Mouse (Mus musculus): ENCODE data around the gene Tbc1d1. TPM values are rescaled to one million over a fixed set of nuclear protein-coding genes. Genes with fewer than 3 reads are reported as not detected.

The Tbc1d1 gene
- total and polyA plus RNA-seq, 2 experiments from 2014 or later: 5.9 to 20.5 TPM

GRCm38 (mm10) chr5:64243666-64244065, 87.6 kb downstream of the Tbc1d1 start:
- ATAC-seq: no peak

GRCm38 (mm10) chr5:64244283-64244682, 88.2 kb downstream of the Tbc1d1 start:
- Histone ChIP-seq H3K4me1 (ENCODE audit: insufficient read depth) (no peaks in the 10 kb centered on the region), H3K27me3 (ENCODE audit: insufficient read depth, low read length) (no peaks in the 10 kb centered on the region), H3K4me3 (ENCODE audit: low read depth, low read length) (no peak overlapping the region), H3K9me3 (ENCODE audit: low read length) (no peaks in the 10 kb centered on the region), H3K27ac (ENCODE audit: low read depth, low read length) (no peak overlapping the region), H3K4me2 (ENCODE audit: low read depth) (no peak overlapping the region), H3K36me3 (ENCODE audit: insufficient read depth) (no peaks in the 10 kb centered on the region), H3K9ac (no peak overlapping the region)
- WGBS: 47% methylated on average over 3 of the region's 3 CpGs
- DNase-seq (no peak), ATAC-seq (no peak)
- no peak for TF ChIP-seq CTCF (IDR thresholded peaks at IDR 0.05; ENCODE audit: low read depth)

More at GRCm38 (mm10) chr5:64243666-64244065, 87.6 kb downstream of the Tbc1d1 start:
- no peaks in the 10 kb centered on the region for H3K4me1 ChIP-seq (ENCODE audit: insufficient read depth)
- no peaks in the 10 kb centered on the region for H3K27me3 ChIP-seq (ENCODE audit: insufficient read depth, low read length)
- no peak overlapping the region for H3K27ac ChIP-seq (ENCODE audit: low read depth, low read length)
- no peak overlapping the region for H3K4me3 ChIP-seq (ENCODE audit: low read depth, low read length)
- no peaks in the 10 kb centered on the region for H3K9me3 ChIP-seq (ENCODE audit: low read length)
- no peaks in the 10 kb centered on the region for H3K36me3 ChIP-seq (ENCODE audit: insufficient read depth)
- 49% methylated on average over 6 of the region's 6 CpGs for WGBS
- no peak overlapping the region for H3K9ac ChIP-seq
- TF ChIP-seq CTCF (IDR thresholded peaks at IDR 0.05; ENCODE audit: low read depth): no peak
- DNase-seq: no peak
- no peak overlapping the region for H3K4me2 ChIP-seq (ENCODE audit: low read depth)

- no peak for ATAC-seq
- no peak for TF ChIP-seq CTCF (IDR thresholded peaks at IDR 0.05; ENCODE audit: low read depth)
- Histone ChIP-seq H3K36me3 (ENCODE audit: insufficient read depth) (no peaks in the 10 kb centered on the region), H3K9me3 (ENCODE audit: low read length) (no peaks in the 10 kb centered on the region), H3K4me2 (ENCODE audit: low read depth) (no peak overlapping the region), H3K27ac (ENCODE audit: low read depth, low read length) (no peak overlapping the region), H3K9ac (no peak overlapping the region), H3K27me3 (ENCODE audit: insufficient read depth, low read length) (no peaks in the 10 kb centered on the region), H3K4me3 (ENCODE audit: low read depth, low read length) (no peak overlapping the region), H3K4me1 (ENCODE audit: insufficient read depth) (no peaks in the 10 kb centered on the region)
- no peak for DNase-seq
- 19% methylated on average over 5 of the region's 5 CpGs for WGBS
Measured at GRCm38 (mm10) chr5:64244745-64245144, 88.6 kb downstream of the Tbc1d1 start.

GRCm38 (mm10) chr5:64251435-64251834, 95.3 kb downstream of the Tbc1d1 start:
- Histone ChIP-seq H3K36me3 (ENCODE audit: insufficient read depth) (no peaks in the 10 kb centered on the region), H3K4me1 (ENCODE audit: insufficient read depth) (no peaks in the 10 kb centered on the region), H3K4me2 (ENCODE audit: low read depth) (no peak overlapping the region), H3K27me3 (ENCODE audit: insufficient read depth, low read length) (no peaks in the 10 kb centered on the region), H3K4me3 (ENCODE audit: low read depth, low read length) (no peak overlapping the region), H3K27ac (ENCODE audit: low read depth, low read length) (no peak overlapping the region), H3K9me3 (ENCODE audit: low read length) (no peaks in the 10 kb centered on the region), H3K9ac (no peak overlapping the region)
- no peak for ATAC-seq
- 72% methylated on average over 5 of the region's 5 CpGs for WGBS
- DNase-seq: no peak
- no peak for TF ChIP-seq CTCF (IDR thresholded peaks at IDR 0.05; ENCODE audit: low read depth)

GRCm38 (mm10) chr5:64254278-64254677, 98.2 kb downstream of the Tbc1d1 start:
- DNase-seq (no peak), ATAC-seq (no peak)
- Histone ChIP-seq H3K9ac (no peak overlapping the region), H3K4me2 (ENCODE audit: low read depth) (no peak overlapping the region), H3K9me3 (ENCODE audit: low read length) (no peaks in the 10 kb centered on the region), H3K4me1 (ENCODE audit: insufficient read depth) (no peaks in the 10 kb centered on the region), H3K4me3 (ENCODE audit: low read depth, low read length) (no peak overlapping the region), H3K27ac (ENCODE audit: low read depth, low read length) (no peak overlapping the region), H3K27me3 (ENCODE audit: insufficient read depth, low read length) (no peaks in the 10 kb centered on the region), H3K36me3 (ENCODE audit: insufficient read depth) (no peaks in the 10 kb centered on the region)
- TF ChIP-seq CTCF (IDR thresholded peaks at IDR 0.05; ENCODE audit: low read depth): no peak
- WGBS: 31% methylated on average over 3 of the region's 3 CpGs

- H3K9ac ChIP-seq: no peak overlapping the region
- TF ChIP-seq CTCF (IDR thresholded peaks at IDR 0.05; ENCODE audit: low read depth): no peak
- no peak overlapping the region for H3K4me3 ChIP-seq (ENCODE audit: low read depth, low read length)
- no peaks in the 10 kb centered on the region for H3K9me3 ChIP-seq (ENCODE audit: low read length)
- H3K27ac ChIP-seq (ENCODE audit: low read depth, low read length): no peak overlapping the region
- WGBS: 48% methylated on average over 6 of the region's 6 CpGs
- H3K4me1 ChIP-seq (ENCODE audit: insufficient read depth): no peaks in the 10 kb centered on the region
- H3K27me3 ChIP-seq (ENCODE audit: insufficient read depth, low read length): no peaks in the 10 kb centered on the region
- no peak overlapping the region for H3K4me2 ChIP-seq (ENCODE audit: low read depth)
- ATAC-seq (no peak), DNase-seq (no peak)
- no peaks in the 10 kb centered on the region for H3K36me3 ChIP-seq (ENCODE audit: insufficient read depth)
Measured at GRCm38 (mm10) chr5:64254988-64255387, 98.9 kb downstream of the Tbc1d1 start.

- no peaks in the 10 kb centered on the region for H3K27me3 ChIP-seq (ENCODE audit: insufficient read depth, low read length)
- DNase-seq: no peak
- no peaks in the 10 kb centered on the region for H3K36me3 ChIP-seq (ENCODE audit: insufficient read depth)
- TF ChIP-seq CTCF (IDR thresholded peaks at IDR 0.05; ENCODE audit: low read depth): no peak
- 66% methylated on average over 11 of the region's 11 CpGs for WGBS
- H3K9me3 ChIP-seq (ENCODE audit: low read length): no peaks in the 10 kb centered on the region
- H3K4me3 ChIP-seq (ENCODE audit: low read depth, low read length): no peak overlapping the region
- no peak overlapping the region for H3K4me2 ChIP-seq (ENCODE audit: low read depth)
- peak; percentile 36 for ATAC-seq
- no peak overlapping the region for H3K27ac ChIP-seq (ENCODE audit: low read depth, low read length)
- H3K4me1 ChIP-seq (ENCODE audit: insufficient read depth): no peaks in the 10 kb centered on the region
- H3K9ac ChIP-seq: no peak overlapping the region
Measured at GRCm38 (mm10) chr5:64263348-64263747, 107.2 kb downstream of the Tbc1d1 start.

Data from forebrain, postnatal 0 days (tissue).